Mouse (Mus musculus): ENCODE results near the gene Gsn. TPM values are rescaled to one million over a fixed set of nuclear protein-coding genes. Genes with fewer than 3 reads are reported as not detected.

Gene Gsn
- total and polyA plus RNA-seq, 2 experiments, result 16.9 to 22.5 TPM

DNA sequence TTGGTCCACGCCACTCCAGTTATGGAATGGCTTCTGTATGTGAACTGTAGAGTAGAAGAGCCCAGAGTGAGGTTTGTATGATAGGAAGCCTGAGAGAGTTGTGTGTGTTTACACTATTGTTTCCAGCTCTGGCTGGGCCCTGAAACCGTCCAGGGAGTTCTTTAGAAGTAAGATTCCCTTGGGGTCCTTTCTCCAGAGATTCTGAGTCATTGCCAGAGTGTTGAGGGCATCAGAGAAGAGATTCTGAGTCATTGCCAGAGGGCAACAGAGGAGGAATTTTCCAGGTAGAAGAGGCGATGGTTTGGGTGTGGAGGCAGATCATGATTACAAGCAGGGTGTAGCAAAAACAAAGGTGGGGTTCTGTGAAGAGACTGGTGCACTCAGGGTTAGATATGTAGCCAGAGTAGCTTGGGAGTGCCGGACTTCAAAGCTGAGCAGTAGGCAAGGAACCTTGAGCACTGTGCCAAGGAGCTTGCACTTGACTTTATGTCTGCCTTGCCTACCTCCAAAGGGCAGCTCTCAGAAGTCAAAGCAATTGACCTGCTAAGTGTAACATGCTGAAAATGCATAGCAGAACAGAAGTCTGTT is 53.8 kb downstream of the Gsn start:
- Histone ChIP-seq H3K27me3 (ENCODE audit: control insufficient read depth, insufficient read depth, low read length) (no peaks in the 10 kb centered on the region), H3K4me3 (ENCODE audit: insufficient read depth, low read depth, low read length) (no peak overlapping the region), H3K79me2 (ENCODE audit: control insufficient read depth, insufficient read depth, low read length) (no peaks in the 10 kb centered on the region), H3K4me1 (ENCODE audit: control insufficient read depth, insufficient read depth, low read length) (no peaks in the 10 kb centered on the region), H3K9ac (ENCODE audit: low read depth, low read length) (no peak overlapping the region), H3K27ac (replicated peaks; ENCODE audit: insufficient read depth, low read depth, low read length) (no peak overlapping the region), H3K36me3 (ENCODE audit: control insufficient read depth, insufficient read depth, low read length) (peaks cover 3% of the 10 kb centered on the region; the same call in 1 of the 2 replicates)
- TF ChIP-seq CTCF (IDR thresholded peaks at IDR 0.05; ENCODE audit: low read depth, low read length), result no peak
- no peak for TF ChIP-seq POLR2A (IDR thresholded peaks at IDR 0.05; ENCODE audit: extremely low read depth, insufficient read depth, low read length)
- DNase-seq (ENCODE audit: extremely low read depth, low read depth, low spot score), result no peak
- WGBS, result 95% methylated on average over 4 of the region's 4 CpGs

DNA sequence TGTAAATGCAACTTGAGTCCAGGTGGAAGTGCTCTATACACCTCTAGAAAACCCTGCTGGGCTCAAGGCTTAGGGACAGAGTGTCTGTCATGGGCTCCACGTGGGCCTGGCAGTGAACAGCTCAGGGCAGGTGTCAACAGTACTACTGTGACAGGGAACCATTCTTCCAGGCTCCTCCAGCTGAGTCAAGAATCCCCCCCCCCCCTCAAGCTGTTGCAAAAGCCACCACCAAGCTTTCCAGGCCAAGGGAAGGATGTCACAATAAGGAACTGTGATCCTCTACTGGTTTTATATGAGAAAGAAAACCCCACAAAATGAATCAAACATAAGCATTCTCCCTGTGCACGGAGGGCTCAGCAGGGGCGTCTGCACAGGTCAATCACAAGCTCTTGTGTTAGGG is 58.1 kb downstream of the Gsn start:
- no peak for DNase-seq (ENCODE audit: extremely low read depth, low read depth, low spot score)
- Histone ChIP-seq H3K27me3 (ENCODE audit: control insufficient read depth, insufficient read depth, low read length) (no peaks in the 10 kb centered on the region), H3K4me1 (ENCODE audit: control insufficient read depth, insufficient read depth, low read length) (no peaks in the 10 kb centered on the region), H3K27ac (replicated peaks; ENCODE audit: insufficient read depth, low read depth, low read length) (no peak overlapping the region), H3K4me3 (ENCODE audit: insufficient read depth, low read depth, low read length) (no peak overlapping the region), H3K79me2 (ENCODE audit: control insufficient read depth, insufficient read depth, low read length) (no peaks in the 10 kb centered on the region), H3K9ac (ENCODE audit: low read depth, low read length) (no peak overlapping the region), H3K36me3 (ENCODE audit: control insufficient read depth, insufficient read depth, low read length) (peaks cover 12% of the 10 kb centered on the region)
- TF ChIP-seq POLR2A (IDR thresholded peaks at IDR 0.05; ENCODE audit: extremely low read depth, insufficient read depth, low read length) (no peak), CTCF (IDR thresholded peaks at IDR 0.05; ENCODE audit: low read depth, low read length) (no peak)
- 78% methylated on average over 3 of the region's 3 CpGs for WGBS

DNA sequence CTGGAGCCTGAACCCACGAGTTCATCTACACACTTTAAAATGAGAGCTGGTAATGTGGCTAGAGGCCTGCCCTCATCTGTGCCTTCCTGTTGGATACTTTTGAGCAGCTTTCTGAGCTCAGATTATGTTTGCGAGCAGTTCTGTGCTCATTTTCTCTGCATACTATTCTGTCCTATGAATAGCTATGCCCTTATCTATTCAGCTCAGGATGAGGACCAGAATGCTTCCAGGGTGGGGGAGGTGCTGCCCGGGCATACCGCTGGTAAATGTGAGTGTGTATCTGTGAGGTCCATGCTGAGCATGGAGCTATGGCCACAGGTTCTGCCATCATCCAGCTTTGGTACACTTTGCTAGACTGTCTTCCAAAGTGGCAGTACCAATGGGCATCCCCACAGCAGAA is 61.4 kb downstream of the Gsn start:
- Histone ChIP-seq H3K79me2 (ENCODE audit: control insufficient read depth, insufficient read depth, low read length) (no peaks in the 10 kb centered on the region), H3K36me3 (ENCODE audit: control insufficient read depth, insufficient read depth, low read length) (peaks cover 21% of the 10 kb centered on the region), H3K4me1 (ENCODE audit: control insufficient read depth, insufficient read depth, low read length) (no peaks in the 10 kb centered on the region), H3K27me3 (ENCODE audit: control insufficient read depth, insufficient read depth, low read length) (no peaks in the 10 kb centered on the region), H3K27ac (replicated peaks; ENCODE audit: insufficient read depth, low read depth, low read length) (no peak overlapping the region), H3K4me3 (ENCODE audit: insufficient read depth, low read depth, low read length) (no peak overlapping the region), H3K9ac (ENCODE audit: low read depth, low read length) (no peak overlapping the region)
- 79% methylated on average over 4 of the region's 4 CpGs for WGBS
- TF ChIP-seq POLR2A (IDR thresholded peaks at IDR 0.05; ENCODE audit: extremely low read depth, insufficient read depth, low read length) (no peak), CTCF (IDR thresholded peaks at IDR 0.05; ENCODE audit: low read depth, low read length) (no peak)
- DNase-seq (ENCODE audit: extremely low read depth, low read depth, low spot score), result no peak

DNA sequence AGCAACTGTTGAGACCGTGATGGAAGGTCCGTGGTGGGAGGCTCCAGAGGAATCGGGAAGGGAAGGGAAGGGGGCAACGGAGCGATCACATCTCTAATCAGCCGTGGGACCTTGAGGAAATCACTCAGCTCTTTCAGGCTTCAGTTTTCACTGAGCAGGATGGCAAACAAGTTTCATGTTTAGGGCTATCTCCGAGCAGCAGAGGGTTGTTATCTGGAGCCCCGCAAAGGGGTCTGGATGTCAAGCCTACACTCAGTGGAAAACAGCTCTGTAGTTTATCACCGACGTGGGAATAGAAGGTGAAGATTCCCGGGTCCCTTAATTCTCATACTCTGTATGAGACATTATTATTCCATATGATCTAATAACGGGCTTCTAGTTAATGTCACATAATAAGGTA is 62.2 kb downstream of the Gsn start:
- H3K4me1 ChIP-seq (ENCODE audit: control insufficient read depth, insufficient read depth, low read length), result no peaks in the 10 kb centered on the region
- no peak overlapping the region for H3K9ac ChIP-seq (ENCODE audit: low read depth, low read length)
- H3K27ac ChIP-seq (replicated peaks; ENCODE audit: insufficient read depth, low read depth, low read length), result no peak overlapping the region
- H3K79me2 ChIP-seq (ENCODE audit: control insufficient read depth, insufficient read depth, low read length), result no peaks in the 10 kb centered on the region
- WGBS, result 86% methylated on average over 12 of the region's 12 CpGs
- H3K27me3 ChIP-seq (ENCODE audit: control insufficient read depth, insufficient read depth, low read length), result no peaks in the 10 kb centered on the region
- DNase-seq (ENCODE audit: extremely low read depth, low read depth, low spot score), result no peak
- H3K4me3 ChIP-seq (ENCODE audit: insufficient read depth, low read depth, low read length), result no peak overlapping the region
- peaks cover 28% of the 10 kb centered on the region for H3K36me3 ChIP-seq (ENCODE audit: control insufficient read depth, insufficient read depth, low read length)
- TF ChIP-seq CTCF (IDR thresholded peaks at IDR 0.05; ENCODE audit: low read depth, low read length) (no peak), POLR2A (IDR thresholded peaks at IDR 0.05; ENCODE audit: extremely low read depth, insufficient read depth, low read length) (no peak)

DNA sequence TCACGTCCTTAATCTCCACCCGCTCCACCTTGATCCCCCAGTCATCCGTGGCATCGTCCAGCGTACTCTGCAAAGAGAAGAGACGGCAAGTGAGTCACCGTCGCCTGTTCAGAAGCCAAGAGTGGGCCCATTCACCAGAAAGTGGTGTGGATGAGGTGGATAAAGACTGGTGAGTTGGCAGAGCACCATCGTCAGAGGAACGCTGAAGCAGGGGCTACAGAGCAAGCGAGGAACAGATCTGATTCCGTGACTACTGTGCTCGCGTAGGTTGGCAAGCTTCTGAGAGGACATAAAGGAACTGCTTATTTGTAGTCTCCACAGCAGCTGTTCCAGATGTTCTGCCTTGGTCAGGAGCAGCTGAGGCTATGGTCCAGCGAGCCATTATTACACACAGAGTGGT is 64.2 kb downstream of the Gsn start:
- Histone ChIP-seq H3K36me3 (ENCODE audit: control insufficient read depth, insufficient read depth, low read length) (peaks cover 27% of the 10 kb centered on the region), H3K79me2 (ENCODE audit: control insufficient read depth, insufficient read depth, low read length) (no peaks in the 10 kb centered on the region), H3K9ac (ENCODE audit: low read depth, low read length) (no peak overlapping the region), H3K27me3 (ENCODE audit: control insufficient read depth, insufficient read depth, low read length) (no peaks in the 10 kb centered on the region), H3K27ac (replicated peaks; ENCODE audit: insufficient read depth, low read depth, low read length) (no peak overlapping the region), H3K4me1 (ENCODE audit: control insufficient read depth, insufficient read depth, low read length) (no peaks in the 10 kb centered on the region), H3K4me3 (ENCODE audit: insufficient read depth, low read depth, low read length) (no peak overlapping the region)
- WGBS, result 96% methylated on average over 15 of the region's 15 CpGs
- DNase-seq (ENCODE audit: extremely low read depth, low read depth, low spot score), result no peak
- no peak for TF ChIP-seq CTCF (IDR thresholded peaks at IDR 0.05; ENCODE audit: low read depth, low read length)
- no peak for TF ChIP-seq POLR2A (IDR thresholded peaks at IDR 0.05; ENCODE audit: extremely low read depth, insufficient read depth, low read length)

DNA sequence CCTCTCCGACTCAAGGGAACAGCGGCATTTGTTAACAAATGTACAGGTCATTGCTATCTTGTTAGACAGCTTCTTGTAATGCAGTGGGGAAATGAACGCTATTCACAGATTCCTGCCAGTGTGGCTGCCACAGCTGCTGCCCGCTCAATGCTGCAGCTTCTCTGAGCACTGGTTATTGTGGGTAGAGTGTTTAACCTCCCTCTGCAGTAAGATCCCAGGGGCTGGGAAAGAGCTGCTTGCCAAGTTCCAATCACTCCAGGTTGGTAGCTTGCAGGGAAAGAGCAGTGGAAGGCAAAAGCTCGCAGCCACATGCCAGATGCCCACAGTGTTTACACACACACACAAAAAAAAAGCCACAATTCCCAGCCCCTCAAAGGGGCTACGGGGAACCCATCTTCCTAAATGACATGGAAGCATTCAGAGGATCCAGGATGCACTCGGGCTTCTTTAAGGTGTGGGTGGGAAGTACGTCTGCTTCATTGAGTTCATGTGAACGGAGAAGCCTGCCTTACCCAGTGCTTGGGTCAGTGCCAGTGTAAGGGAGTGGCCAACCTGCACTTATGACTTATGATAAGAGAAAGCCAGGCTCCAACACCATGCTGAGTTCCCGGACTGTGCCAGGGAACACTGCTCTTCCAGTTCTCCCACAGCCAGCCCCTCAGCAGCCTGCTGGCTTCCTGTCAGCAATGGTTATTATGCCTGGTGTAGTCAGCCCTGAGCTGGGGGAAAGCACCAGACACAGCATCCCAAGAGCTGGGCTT is 66.4 kb downstream of the Gsn start:
- Histone ChIP-seq H3K36me3 (ENCODE audit: control insufficient read depth, insufficient read depth, low read length) (peaks cover 22% of the 10 kb centered on the region; the same call in 1 of the 2 replicates), H3K4me3 (ENCODE audit: insufficient read depth, low read depth, low read length) (no peak overlapping the region), H3K27ac (replicated peaks; ENCODE audit: insufficient read depth, low read depth, low read length) (no peak overlapping the region), H3K9ac (ENCODE audit: low read depth, low read length) (no peak overlapping the region), H3K4me1 (ENCODE audit: control insufficient read depth, insufficient read depth, low read length) (peaks cover 2% of the 10 kb centered on the region), H3K27me3 (ENCODE audit: control insufficient read depth, insufficient read depth, low read length) (no peaks in the 10 kb centered on the region), H3K79me2 (ENCODE audit: control insufficient read depth, insufficient read depth, low read length) (no peaks in the 10 kb centered on the region)
- TF ChIP-seq CTCF (IDR thresholded peaks at IDR 0.05; ENCODE audit: low read depth, low read length) (no peak), POLR2A (IDR thresholded peaks at IDR 0.05; ENCODE audit: extremely low read depth, insufficient read depth, low read length) (no peak)
- WGBS, result 80% methylated on average over 10 of the region's 10 CpGs
- no peak for DNase-seq (ENCODE audit: extremely low read depth, low read depth, low spot score)
